Mouse (Mus musculus) cerebellum, adult 11 months (tissue): ENCODE measurements around the gene Nkd1.
A peak's percentile ranks its signal among the peaks of the same experiment; 100 is the strongest.

Source experiments
- DNase-seq: peaks from one replicate; pipeline ENCODE4 v3.0.0; 2022

Gene Nkd1

GRCm38 (mm10) chr8:88578413-88579175 lies 57.4 kb downstream of the Nkd1 start:
- no peak for DNase-seq

GRCm38 (mm10) chr8:88579246-88579645 lies 58.1 kb downstream of the Nkd1 start:
- no peak for DNase-seq

- peak; percentile 43 for DNase-seq
Measured at GRCm38 (mm10) chr8:88579668-88580330, 58.6 kb downstream of the Nkd1 start.

GRCm38 (mm10) chr8:88580785-88581184 lies 59.6 kb downstream of the Nkd1 start:
- DNase-seq = no peak

- DNase-seq = no peak
Measured at GRCm38 (mm10) chr8:88583863-88584262, 62.7 kb downstream of the Nkd1 start.

GRCm38 (mm10) chr8:88588205-88588889 lies 67.2 kb downstream of the Nkd1 start:
- no peak for DNase-seq

GRCm38 (mm10) chr8:88590226-88590625 lies 69.1 kb downstream of the Nkd1 start:
- no peak for DNase-seq

- no peak for DNase-seq
Measured at GRCm38 (mm10) chr8:88593947-88594346, 72.8 kb downstream of the Nkd1 start.

- DNase-seq = no peak
Measured at GRCm38 (mm10) chr8:88596042-88596441, 74.9 kb downstream of the Nkd1 start.

- DNase-seq = no peak
Measured at GRCm38 (mm10) chr8:88598578-88598977, 77.4 kb downstream of the Nkd1 start.

- DNase-seq = peak; percentile 41
Measured at GRCm38 (mm10) chr8:88599491-88599890, 78.3 kb downstream of the Nkd1 start.

- DNase-seq = no peak
Measured at GRCm38 (mm10) chr8:88603446-88603989, 82.4 kb downstream of the Nkd1 start.

- DNase-seq = no peak
Measured at GRCm38 (mm10) chr8:88604065-88605038, 83.2 kb downstream of the Nkd1 start.

- DNase-seq = no peak
Measured at GRCm38 (mm10) chr8:88605361-88606040, 84.3 kb downstream of the Nkd1 start.

- no peak for DNase-seq
Measured at GRCm38 (mm10) chr8:88609036-88609435, 87.9 kb downstream of the Nkd1 start.

- no peak for DNase-seq
Measured at GRCm38 (mm10) chr8:88610271-88610670, 89.1 kb downstream of the Nkd1 start.

- no peak for DNase-seq
Measured at GRCm38 (mm10) chr8:88614981-88615380, 93.8 kb downstream of the Nkd1 start.

GRCm38 (mm10) chr8:88618612-88619011 lies 97.5 kb downstream of the Nkd1 start:
- DNase-seq = no peak

- no peak for DNase-seq
Measured at GRCm38 (mm10) chr8:88619513-88619912, 98.4 kb downstream of the Nkd1 start.

- DNase-seq = no peak
Measured at GRCm38 (mm10) chr8:88620931-88621330, 99.8 kb downstream of the Nkd1 start.

GRCm38 (mm10) chr8:88621408-88621807 lies 100.3 kb downstream of the Nkd1 start:
- DNase-seq = peak; percentile 80

- DNase-seq = peak; percentile 78
Measured at GRCm38 (mm10) chr8:88623351-88623750, 102.2 kb downstream of the Nkd1 start.
